Mouse (Mus musculus) liver, adult 2 months (tissue): Measurements from ENCODE around the gene Ralgps1. TPM values are rescaled to one million over a fixed set of nuclear protein-coding genes. Genes with fewer than 3 reads are reported as not detected.

Experiments used
- DNase-seq: peaks from one replicate; pipeline ENCODE4 v3.0.0-alpha.2; 2011; ENCODE audit warnings: low read depth, low spot score; ENCODE audit errors: extremely low read depth
- H3K27ac ChIP-seq: fragments of 200-500 bp; replicated peaks from 2 replicates; pipeline ENCODE4 v1.5.1; 2012; ENCODE audit warnings: low read depth, mild to moderate bottlenecking, control low read depth, inconsistent platforms, low read length; ENCODE audit not compliant: insufficient read depth
- H3K27me3 ChIP-seq: fragments of 200-500 bp; 2 replicates; pipeline ENCODE4 v1.6.1; 2012; ENCODE audit warnings: mild to moderate bottlenecking, moderate library complexity, low read length, inconsistent platforms; ENCODE audit not compliant: control insufficient read depth, insufficient read depth
- H3K36me3 ChIP-seq: fragments of 200-500 bp; 2 replicates; pipeline ENCODE4 v1.6.1; 2012; ENCODE audit warnings: low read length, inconsistent platforms; ENCODE audit not compliant: control insufficient read depth, insufficient read depth
- H3K4me1 ChIP-seq: fragments of 200-500 bp; 2 replicates; pipeline ENCODE4 v1.6.1; 2011; ENCODE audit warnings: low read length; ENCODE audit not compliant: control insufficient read depth, insufficient read depth
- H3K4me3 ChIP-seq: fragments of 200-500 bp; 2 replicates; pipeline ENCODE4 v1.5.1; 2011; ENCODE audit warnings: low read depth, mild to moderate bottlenecking, control low read depth, low read length, moderate library complexity; ENCODE audit not compliant: insufficient read depth
- H3K79me2 ChIP-seq: fragments of 200-500 bp; 2 replicates; pipeline ENCODE4 v1.6.1; 2012; ENCODE audit warnings: inconsistent platforms, mild to moderate bottlenecking, low read length, moderate library complexity; ENCODE audit not compliant: control insufficient read depth, insufficient read depth
- H3K9ac ChIP-seq: fragments of 200-500 bp; 2 replicates; pipeline ENCODE4 v1.6.1; 2012; ENCODE audit warnings: low read depth, mild to moderate bottlenecking, control low read depth, inconsistent platforms, low read length
- CTCF ChIP-seq: fragments of 200-500 bp; IDR thresholded peaks from 2 replicates; pipeline ENCODE4 v1.5.1; 2011; ENCODE audit warnings: low read depth, low read length, control low read depth
- POLR2A ChIP-seq: fragments of 200-500 bp; IDR thresholded peaks from 2 replicates; pipeline ENCODE4 v1.6.1; 2011; ENCODE audit warnings: low read length, control low read depth; ENCODE audit not compliant: insufficient read depth; ENCODE audit errors: extremely low read depth
- WGBS: fragments of 180-500 bp; shearing (Covaris S2); methylation state at CpG from one replicate; pipeline ENCODE4 v1.1.7; 2018; 5-methylcytosine and 5-hydroxymethylcytosine counted together
- polyA plus RNA-seq: library from polyadenylated mRNA; depleted of rRNA; stranded (reverse); fragments of >200 nt; gene quantifications from 2 replicates; pipeline ENCODE4 v1.2.3, GENCODE M21; 2012
- total RNA-seq: library from RNA; depleted of rRNA; stranded (reverse); fragments of >200 nt; gene quantifications from 2 replicates; pipeline ENCODE4 v1.2.3, GENCODE M21; 2014

Gene Ralgps1
- total and polyA plus RNA-seq, 2 experiments: 2.6 to 3.3 TPM

GRCm38 (mm10) chr2:33350921-33351320 lies 20.4 kb downstream of the Ralgps1 start:
- Histone ChIP-seq H3K4me3 (no peak overlapping the region), H3K4me1 (no peaks in the 10 kb centered on the region), H3K36me3 (no peaks in the 10 kb centered on the region), H3K79me2 (peaks cover 5% of the 10 kb centered on the region; the same call in 1 of the 2 replicates), H3K27ac (no peak overlapping the region), H3K9ac (no peak overlapping the region), H3K27me3 (no peaks in the 10 kb centered on the region)
- no peak for DNase-seq
- TF ChIP-seq CTCF (no peak), POLR2A (no peak)
- 86% methylated on average over 6 of the region's 6 CpGs for WGBS

- no peaks in the 10 kb centered on the region for H3K36me3 ChIP-seq
- DNase-seq: no peak
- no peak overlapping the region for H3K9ac ChIP-seq
- H3K4me3 ChIP-seq: no peak overlapping the region
- WGBS: 43% methylated on average over 2 of the region's 2 CpGs
- no peaks in the 10 kb centered on the region for H3K4me1 ChIP-seq
- TF ChIP-seq CTCF: no peak
- no peak for TF ChIP-seq POLR2A
- peaks cover 5% of the 10 kb centered on the region; the same call in 1 of the 2 replicates for H3K79me2 ChIP-seq
- H3K27me3 ChIP-seq: no peaks in the 10 kb centered on the region
- H3K27ac ChIP-seq: no peak overlapping the region
Observed at GRCm38 (mm10) chr2:33349581-33349980, 21.7 kb downstream of the Ralgps1 start.

GRCm38 (mm10) chr2:33349081-33349480 lies 22.2 kb downstream of the Ralgps1 start:
- H3K79me2 ChIP-seq: peaks cover 3% of the 10 kb centered on the region; the same call in 1 of the 2 replicates
- no peaks in the 10 kb centered on the region for H3K27me3 ChIP-seq
- H3K36me3 ChIP-seq: no peaks in the 10 kb centered on the region
- DNase-seq: peak; percentile 60
- no peaks in the 10 kb centered on the region for H3K4me1 ChIP-seq
- peak; percentile 79 for TF ChIP-seq CTCF
- no peak for TF ChIP-seq POLR2A
- WGBS: 23% methylated on average over 2 of the region's 2 CpGs
- H3K9ac ChIP-seq: no peak overlapping the region
- H3K4me3 ChIP-seq: no peak overlapping the region
- H3K27ac ChIP-seq: no peak overlapping the region

GRCm38 (mm10) chr2:33348260-33348659 lies 23.0 kb downstream of the Ralgps1 start:
- TF ChIP-seq POLR2A (no peak), CTCF (no peak)
- 84% methylated on average over 3 of the region's 3 CpGs for WGBS
- Histone ChIP-seq H3K4me3 (no peak overlapping the region), H3K27ac (no peak overlapping the region), H3K79me2 (peaks cover 2% of the 10 kb centered on the region; the same call in 1 of the 2 replicates), H3K4me1 (no peaks in the 10 kb centered on the region), H3K27me3 (no peaks in the 10 kb centered on the region), H3K9ac (no peak overlapping the region), H3K36me3 (no peaks in the 10 kb centered on the region)
- no peak for DNase-seq

- H3K4me1 ChIP-seq: no peaks in the 10 kb centered on the region
- H3K36me3 ChIP-seq: no peaks in the 10 kb centered on the region
- H3K27ac ChIP-seq: no peak overlapping the region
- no peak overlapping the region for H3K4me3 ChIP-seq
- DNase-seq: no peak
- 0 out of 2 replicates have a peak, but pooled peaks cover 2% of the 10 kb centered on the region for H3K79me2 ChIP-seq
- TF ChIP-seq CTCF (peak; percentile 78), POLR2A (no peak)
- no peak overlapping the region for H3K9ac ChIP-seq
- WGBS: 34% methylated on average over 3 of the region's 3 CpGs
- no peaks in the 10 kb centered on the region for H3K27me3 ChIP-seq
Observed at GRCm38 (mm10) chr2:33347607-33348006, 23.7 kb downstream of the Ralgps1 start.

- 75% methylated on average over 5 of the region's 5 CpGs for WGBS
- Histone ChIP-seq H3K79me2 (0 out of 2 replicates have a peak, but pooled peaks cover 2% of the 10 kb centered on the region), H3K36me3 (no peaks in the 10 kb centered on the region), H3K27ac (no peak overlapping the region), H3K27me3 (no peaks in the 10 kb centered on the region), H3K9ac (no peak overlapping the region), H3K4me3 (no peak overlapping the region), H3K4me1 (no peaks in the 10 kb centered on the region)
- TF ChIP-seq CTCF: no peak
- no peak for TF ChIP-seq POLR2A
- no peak for DNase-seq
Observed at GRCm38 (mm10) chr2:33346749-33347148, 24.5 kb downstream of the Ralgps1 start.
